Mouse (Mus musculus) layer of hippocampus, postnatal 25 days (tissue): ENCODE data around the gene Dnah12. TPM values are rescaled to one million over a fixed set of nuclear protein-coding genes. Genes with fewer than 3 reads are reported as not detected.
"Not testable (repeated sequence)": the region's sequence is repeated elsewhere in the genome, so short reads cannot be mapped to it uniquely, and the experiment has no call there.

Source experiments
- DNase-seq, 2 experiments: peaks; one replicate each; pipeline ENCODE4 v3.0.0; 2022; ENCODE audit warnings: mixed read lengths in 2 of 2, low spot score in 1 of 2; ENCODE audit errors: extremely low spot score in 1 of 2
- total RNA-seq, 2 experiments: library from RNA; stranded (reverse); gene quantifications; 2 replicates each; pipeline ENCODE4 v1.2.3; 2021

Gene Dnah12
- total RNA-seq, 2 experiments from 2014 or later = 0.12 to 0.31 TPM

DNA sequence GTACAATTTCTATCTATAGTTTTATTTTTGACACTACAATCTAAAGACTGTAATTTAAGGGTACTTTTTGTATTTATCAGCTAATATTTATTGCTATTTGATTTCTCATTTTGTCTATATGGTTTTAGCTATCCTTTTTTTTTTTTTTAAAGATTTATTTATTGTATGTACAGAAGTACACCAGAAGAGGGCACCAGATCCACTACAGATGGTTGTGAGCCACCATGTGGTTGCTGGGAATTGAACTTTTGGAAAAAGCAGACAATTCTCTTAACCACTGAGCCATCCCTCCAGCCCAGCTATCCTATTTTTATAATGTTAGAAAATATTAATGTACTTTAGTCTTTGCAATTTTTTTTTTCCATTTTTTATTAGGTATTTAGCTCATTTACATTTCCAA is 4.8 kb downstream of the Dnah12 start:
- DNase-seq = no peak

- DNase-seq = not testable (repeated sequence)
These were observed 12.2 kb downstream of the Dnah12 start for GRCm38 (mm10) chr14:26705246-26705645.

GRCm38 (mm10) chr14:26719696-26720095 is 26.6 kb downstream of the Dnah12 start:
- not testable (repeated sequence) for DNase-seq

DNA sequence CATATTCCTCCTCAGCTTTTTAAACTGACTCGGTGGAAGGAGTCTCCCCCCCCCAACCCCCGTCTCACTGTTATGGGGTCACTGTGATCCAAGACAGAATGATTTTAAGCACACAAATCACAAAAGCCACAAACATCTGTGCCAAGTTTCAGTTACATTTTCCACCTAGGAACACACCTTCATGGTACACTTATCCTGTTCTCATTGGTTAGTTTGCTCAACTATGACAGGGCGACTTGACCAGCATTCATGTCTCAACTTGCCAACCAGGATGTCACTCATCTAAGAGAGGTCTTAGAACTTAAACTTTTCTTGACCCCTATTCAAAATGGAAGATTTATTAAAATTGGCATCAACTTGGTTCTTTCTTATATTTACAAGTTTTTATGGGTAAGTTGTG is 31.8 kb downstream of the Dnah12 start:
- DNase-seq = no peak

DNA sequence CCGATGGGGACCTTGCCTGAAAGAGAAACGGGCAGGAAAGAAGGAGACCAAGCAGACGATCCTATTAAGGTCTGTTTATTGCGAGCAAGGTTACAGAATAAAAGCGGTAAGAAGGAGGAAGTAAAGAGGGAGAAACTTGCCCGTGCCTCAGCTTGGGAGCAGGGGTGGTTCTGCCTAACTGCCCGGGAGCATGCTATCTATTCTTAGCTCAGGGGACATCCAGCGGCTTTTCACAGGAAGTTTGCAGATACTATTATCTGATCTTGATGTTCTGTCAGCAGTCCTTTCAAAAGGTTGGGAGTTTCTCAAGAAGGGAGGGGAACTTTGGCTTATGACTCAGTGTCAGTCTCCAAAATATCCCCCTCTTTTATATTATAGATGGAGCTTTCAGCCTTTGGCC is 65.5 kb downstream of the Dnah12 start:
- no peak for DNase-seq

DNA sequence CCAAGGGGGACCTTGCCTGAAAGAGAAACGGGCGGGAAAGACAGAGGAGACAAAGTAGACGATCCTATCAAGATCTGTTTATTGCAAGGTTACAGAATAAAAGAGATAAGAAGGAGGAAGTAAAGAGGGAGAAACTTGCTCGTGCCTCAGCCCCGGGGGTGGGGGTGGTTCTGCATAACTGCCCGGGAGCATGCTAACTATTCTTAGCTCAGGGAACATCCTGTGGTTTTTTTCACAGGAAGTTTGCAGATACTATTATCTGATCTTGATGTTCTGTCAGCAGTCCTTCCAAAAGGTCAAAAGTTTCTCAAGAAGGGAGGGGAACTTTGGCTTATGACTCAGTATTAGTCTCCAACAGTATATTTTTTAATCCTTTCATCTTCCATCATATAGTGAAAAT is 71.8 kb downstream of the Dnah12 start:
- DNase-seq = no peak

- DNase-seq = no peak
These were observed 75.1 kb downstream of the Dnah12 start for GRCm38 (mm10) chr14:26768195-26768594.

DNA sequence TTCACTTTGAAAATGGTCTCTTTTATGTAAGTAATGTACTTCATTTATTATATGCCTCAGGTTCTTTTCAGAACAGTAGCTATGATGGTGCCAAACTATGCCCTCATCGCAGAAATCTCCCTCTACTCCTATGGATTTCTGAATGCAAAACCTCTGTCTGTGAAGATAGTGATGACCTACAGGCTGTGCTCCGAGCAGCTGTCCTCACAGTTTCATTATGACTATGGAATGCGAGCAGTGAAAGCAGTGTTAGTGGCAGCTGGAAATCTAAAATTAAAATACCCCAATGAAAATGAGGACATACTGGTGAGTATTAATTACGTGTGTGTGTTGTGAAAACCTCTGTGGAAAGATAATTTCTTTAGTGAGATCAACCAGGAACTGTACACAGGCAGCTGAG is 80.5 kb downstream of the Dnah12 start:
- no peak for DNase-seq

- no peak for DNase-seq
These were observed 90.7 kb downstream of the Dnah12 start for GRCm38 (mm10) chr14:26783731-26784130.

- peak in 1 of 2 experiments; percentile 6 for DNase-seq
These were observed 92.6 kb downstream of the Dnah12 start for GRCm38 (mm10) chr14:26785695-26786094.

DNA sequence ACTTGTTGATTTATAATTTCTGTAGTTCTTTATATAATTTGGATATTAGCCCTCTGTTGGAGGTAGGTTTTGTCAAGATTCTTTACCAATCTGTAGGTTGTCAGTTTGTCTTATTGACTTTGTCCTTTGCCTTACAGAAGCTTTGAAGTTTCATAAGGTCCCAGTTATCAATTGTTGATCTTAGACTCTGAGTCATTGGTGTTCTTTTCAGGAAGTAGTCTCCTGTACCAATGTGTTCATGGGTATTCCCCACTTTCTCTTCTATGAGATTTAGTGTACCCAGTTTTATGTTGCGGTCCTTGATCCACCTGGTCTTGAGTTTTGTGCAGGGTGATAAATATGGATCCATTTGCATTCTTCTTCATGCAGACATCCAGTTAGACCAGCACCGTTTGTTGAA is 101.4 kb downstream of the Dnah12 start:
- no peak for DNase-seq

DNA sequence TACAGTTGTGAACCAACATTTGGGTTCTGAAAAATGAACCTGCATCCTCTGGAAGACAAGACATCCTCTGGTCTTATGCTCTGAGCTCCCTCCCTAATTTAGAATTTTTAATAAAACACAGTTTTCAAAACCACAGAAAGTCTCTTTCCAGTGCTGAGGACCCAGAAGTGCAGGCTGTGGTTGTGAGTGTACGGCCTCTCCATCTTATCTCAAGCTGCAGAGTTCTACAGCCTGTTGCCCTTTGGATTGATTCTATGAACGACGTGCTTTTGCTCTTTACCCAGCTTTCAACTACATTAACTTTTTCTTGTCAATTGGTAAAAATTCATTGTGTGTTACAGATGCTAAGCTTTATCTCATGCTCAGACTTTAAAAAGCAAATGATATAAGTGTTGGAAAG is 105.3 kb downstream of the Dnah12 start:
- DNase-seq = no peak

DNA sequence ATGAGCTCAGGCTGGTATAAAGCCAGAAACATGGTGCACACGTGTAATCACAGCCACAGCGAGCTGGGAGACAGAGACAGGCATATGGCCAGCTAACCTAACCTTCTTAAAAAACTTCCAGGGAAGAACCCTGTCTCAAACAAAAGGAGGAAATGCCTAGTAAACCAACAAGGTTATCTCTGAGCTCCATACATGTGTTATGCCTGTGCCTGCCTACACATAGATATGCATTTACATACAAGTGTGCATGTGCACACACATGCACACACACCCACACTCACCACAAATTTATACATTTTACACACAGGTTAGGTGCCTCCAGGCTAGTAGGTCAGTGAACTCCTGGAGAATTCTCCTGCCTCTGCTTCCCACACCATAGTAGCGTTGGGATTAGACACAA is 106.2 kb downstream of the Dnah12 start:
- DNase-seq = no peak

DNA sequence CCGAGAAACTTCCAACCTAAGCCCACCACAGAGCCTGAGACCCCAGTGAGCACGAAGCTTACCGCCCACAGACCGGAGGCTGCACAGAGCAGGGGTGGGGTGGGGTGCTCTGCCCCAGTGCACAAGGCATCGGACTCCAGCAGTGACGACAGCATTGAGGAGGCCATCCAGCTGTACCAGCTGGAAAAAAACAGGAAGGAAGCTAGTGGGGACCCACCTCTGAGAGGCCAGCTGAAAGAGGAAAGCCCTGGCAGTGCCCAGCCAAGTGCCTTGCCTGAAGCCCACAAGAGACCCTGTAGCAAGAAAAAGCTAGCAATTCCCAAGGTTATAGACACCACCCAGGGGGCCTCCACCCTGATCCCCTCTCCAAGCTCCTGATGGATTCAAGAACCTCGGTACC is 112.4 kb downstream of the Dnah12 start:
- no peak for DNase-seq

DNA sequence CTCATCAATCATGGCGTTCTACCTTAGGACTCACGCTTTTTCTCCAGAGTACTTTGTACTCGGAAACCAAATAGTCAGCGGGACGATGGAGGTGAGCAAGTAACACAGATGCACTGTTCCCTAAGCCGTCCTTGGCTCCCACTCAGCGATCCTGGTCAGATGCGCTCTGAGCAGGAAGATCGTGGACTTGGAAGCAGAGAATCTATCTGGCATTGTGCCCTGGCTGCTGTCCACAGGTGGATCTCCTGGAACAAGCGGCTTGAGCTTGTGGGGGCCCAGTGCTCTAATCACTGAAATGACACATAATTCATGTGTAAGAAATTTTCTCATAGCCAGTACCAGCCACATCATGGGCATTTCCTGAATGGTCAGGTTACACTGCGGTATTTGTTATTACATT is 119.7 kb downstream of the Dnah12 start:
- no peak for DNase-seq

- no peak for DNase-seq
These were observed 120.8 kb downstream of the Dnah12 start for GRCm38 (mm10) chr14:26813871-26814270.

DNA sequence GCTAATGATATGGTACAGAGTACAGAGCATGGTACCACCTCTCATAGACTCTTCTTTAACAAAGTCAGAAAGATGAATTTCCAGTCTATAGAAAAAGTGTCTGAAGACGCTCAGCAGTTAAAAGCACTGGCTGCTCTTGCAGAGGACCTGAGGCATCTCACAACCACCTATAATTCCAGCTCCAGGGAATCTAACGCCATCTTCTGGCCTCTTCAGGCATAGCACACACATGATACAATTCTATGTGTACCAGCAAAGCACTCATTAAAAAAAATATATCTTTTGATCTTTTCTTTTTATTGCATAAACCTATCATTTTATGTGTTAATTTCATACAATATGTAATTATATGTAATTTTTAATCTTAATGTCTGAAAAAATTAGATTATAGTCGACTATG is 121.8 kb downstream of the Dnah12 start:
- DNase-seq = no peak

GRCm38 (mm10) chr14:26816785-26817184 is 123.7 kb downstream of the Dnah12 start:
- DNase-seq = no peak

DNA sequence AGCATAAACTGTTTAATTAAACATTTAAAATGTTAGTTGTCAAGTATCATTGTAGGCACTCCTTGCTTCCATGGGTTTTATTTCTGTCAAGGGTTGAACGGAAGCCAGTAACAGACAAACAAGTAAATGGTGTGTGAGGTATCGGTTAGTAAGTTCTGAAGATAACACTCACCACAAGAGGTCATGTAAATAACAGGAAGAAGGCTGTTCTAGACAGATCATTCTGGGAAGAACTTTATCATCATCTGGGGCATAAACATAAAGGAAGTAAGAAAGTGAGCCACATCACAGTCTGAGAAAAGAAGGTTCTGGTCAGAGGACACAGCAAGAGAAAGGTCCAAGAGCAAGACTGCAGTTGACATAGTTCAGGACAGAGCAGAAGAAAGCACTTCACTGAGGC is 132.9 kb downstream of the Dnah12 start:
- DNase-seq = no peak

- no peak for DNase-seq
These were observed 160.0 kb downstream of the Dnah12 start for GRCm38 (mm10) chr14:26853053-26853452.

DNA sequence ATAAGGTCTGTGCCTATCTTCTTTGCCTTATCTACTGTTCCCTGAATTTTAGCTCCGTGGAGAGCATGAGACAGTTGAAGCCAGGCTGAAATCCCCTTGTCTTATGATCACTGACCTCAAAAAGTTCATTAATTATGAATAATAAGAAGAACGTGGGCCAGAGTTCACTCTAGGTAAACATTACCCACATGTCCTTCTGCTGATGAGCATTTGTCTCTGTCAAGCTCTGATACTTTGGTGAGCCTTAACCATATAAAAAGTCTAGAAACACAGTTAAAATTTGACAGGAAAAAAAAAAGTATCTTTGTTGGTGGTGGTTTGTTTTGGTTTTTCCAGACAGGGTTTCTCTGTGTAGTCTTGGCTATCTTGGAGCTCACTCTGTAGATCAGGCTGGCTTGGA is 161.0 kb downstream of the Dnah12 start:
- no peak for DNase-seq

- DNase-seq = no peak
These were observed 165.3 kb downstream of the Dnah12 start for GRCm38 (mm10) chr14:26858364-26858763.

DNA sequence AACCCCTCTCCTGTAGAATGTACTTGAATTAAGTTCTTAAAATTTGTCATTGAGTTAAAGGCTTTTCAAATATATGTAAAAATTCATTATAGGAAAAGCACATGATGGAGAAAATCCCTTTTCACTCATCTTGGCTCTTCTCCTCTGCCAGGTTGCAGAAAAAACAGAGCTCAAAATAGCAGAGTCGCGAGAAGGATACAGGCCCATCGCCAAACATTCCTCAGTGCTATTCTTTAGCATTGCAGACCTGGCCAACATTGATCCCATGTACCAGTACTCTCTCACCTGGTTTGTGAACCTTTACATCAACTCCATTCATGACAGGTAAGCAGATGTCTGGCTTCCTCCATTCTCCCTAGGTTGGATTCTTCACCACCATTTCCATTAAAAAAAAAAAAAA is 165.9 kb downstream of the Dnah12 start:
- no peak for DNase-seq
